Mouse (Mus musculus): ENCODE measurements at regions not wholly inside any gene's neighbourhood (a gene's known extent, or its start where the extent isn't known, plus 50 kb on each side); places are given as distances from the start of the nearest gene placed in this dataset.

DNA sequence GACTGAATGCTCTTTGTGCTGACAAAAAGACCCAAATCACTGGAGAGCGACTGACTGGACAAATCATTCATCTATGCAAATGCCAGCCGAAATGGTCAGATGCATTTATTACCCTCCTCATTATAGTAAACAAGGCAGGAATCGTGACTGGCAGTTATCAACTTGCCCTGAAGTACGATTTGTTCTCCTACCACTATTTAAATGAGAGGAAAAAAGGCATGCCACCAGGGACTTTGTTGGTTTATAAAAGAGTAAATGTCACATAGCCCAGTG, 55.5 kb upstream of the Fbxl4 start:
- DNase-seq, result no peak

DNA sequence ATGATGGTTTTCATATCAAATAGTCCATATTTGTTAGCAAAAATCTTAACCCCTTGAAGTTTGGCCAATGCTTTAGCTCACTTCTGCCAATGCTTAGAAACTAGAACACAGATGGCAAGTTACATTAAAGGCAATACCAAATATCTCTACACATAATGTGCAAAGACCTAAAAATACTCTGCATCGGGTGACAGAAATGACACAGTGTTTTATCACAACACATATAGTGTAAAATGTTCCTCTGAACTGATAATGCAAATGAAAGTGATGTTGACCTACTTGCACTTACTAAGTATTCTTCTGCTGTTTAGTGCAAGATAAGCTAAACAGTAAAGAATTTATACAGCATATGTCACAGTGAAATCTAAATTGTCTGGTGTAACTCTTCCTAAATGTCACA, 55.1 kb upstream of the Fbxl4 start:
- no peak for DNase-seq
